Mouse (Mus musculus): ENCODE data around the gene Becn1.

Becn1 gene

GRCm38 (mm10) chr11:101264954-101265471, 37.1 kb downstream of the Becn1 start:
- no peak for DNase-seq

GRCm38 (mm10) chr11:101263989-101264280, 38.2 kb downstream of the Becn1 start:
- no peak for DNase-seq

GRCm38 (mm10) chr11:101263138-101263988, 38.7 kb downstream of the Becn1 start:
- no peak for DNase-seq

- DNase-seq = no peak
These were observed 39.7 kb downstream of the Becn1 start for GRCm38 (mm10) chr11:101262272-101262967.

GRCm38 (mm10) chr11:101260826-101261380, 41.2 kb downstream of the Becn1 start:
- no peak for DNase-seq

GRCm38 (mm10) chr11:101259948-101260825, 41.9 kb downstream of the Becn1 start, which contains the start of gene Wnk4:
Gene Wnk4, plus strand, starts transcription at chr11:101260567.
- peak; percentile 36 for DNase-seq

- DNase-seq = peak; percentile 73
These were observed 42.8 kb downstream of the Becn1 start for GRCm38 (mm10) chr11:101259261-101259712.

GRCm38 (mm10) chr11:101255826-101256775, 46.0 kb downstream of the Becn1 start:
- no peak for DNase-seq

- DNase-seq = peak; percentile 85
These were observed 48.3 kb downstream of the Becn1 start, which contains the start of gene Vps25 for GRCm38 (mm10) chr11:101253613-101254389. Gene Vps25, plus strand, starts transcription at chr11:101253707.

- DNase-seq = no peak
These were observed 49.1 kb downstream of the Becn1 start for GRCm38 (mm10) chr11:101252941-101253340.

- no peak for DNase-seq
These were observed 51.1 kb downstream of the Becn1 start for GRCm38 (mm10) chr11:101251031-101251430.

GRCm38 (mm10) chr11:101248258-101248994, 53.7 kb downstream of the Becn1 start:
- no peak for DNase-seq

- DNase-seq = no peak
These were observed 54.5 kb downstream of the Becn1 start for GRCm38 (mm10) chr11:101247521-101248030.

- no peak for DNase-seq
These were observed 55.4 kb downstream of the Becn1 start for GRCm38 (mm10) chr11:101246702-101247012.

GRCm38 (mm10) chr11:101245855-101246701, 56.0 kb downstream of the Becn1 start, which contains the start of gene Ramp2:
Gene Ramp2, plus strand, starts transcription at chr11:101246028.
- peak; percentile 63 for DNase-seq

GRCm38 (mm10) chr11:101245071-101245470, 57.0 kb downstream of the Becn1 start:
- DNase-seq = no peak

- DNase-seq = peak; percentile 14
These were observed 63.9 kb downstream of the Becn1 start for GRCm38 (mm10) chr11:101238071-101238647.

- no peak for DNase-seq
These were observed 65.3 kb downstream of the Becn1 start for GRCm38 (mm10) chr11:101236782-101237181.

Data from right cerebral cortex, postnatal 25 days (tissue).